Mouse (Mus musculus): ENCODE results near the gene Nrf1.

DNA sequence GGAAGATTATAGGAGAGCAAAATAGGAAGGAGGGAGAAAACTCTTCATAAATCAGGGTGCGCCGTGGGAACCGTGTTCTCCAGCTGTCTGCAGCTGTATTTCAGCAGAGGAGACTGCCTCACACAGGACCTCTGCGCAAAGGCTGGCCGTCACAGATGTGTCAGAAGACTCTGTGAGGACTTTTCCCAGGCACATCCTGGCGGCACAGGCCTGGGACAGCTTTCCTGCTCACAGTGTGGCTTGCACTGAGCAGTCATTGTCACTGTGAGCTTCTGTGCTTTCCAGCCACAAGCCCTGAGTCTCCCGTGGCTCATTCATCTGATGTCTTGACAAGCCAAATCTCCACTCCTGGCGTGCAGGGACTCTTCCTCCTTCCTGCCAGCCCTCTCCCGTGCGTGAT, 104.9 kb downstream of the Nrf1 start:
- TF ChIP-seq POLR2A (IDR thresholded peaks at IDR 0.05; ENCODE audit: insufficient read depth, low read depth, low read length): no peak
- TF ChIP-seq CTCF (IDR thresholded peaks at IDR 0.05; ENCODE audit: insufficient read depth, low read depth, low read length): no peak

Measured in olfactory bulb, adult 2 months (tissue).